Mouse (Mus musculus): Measurements from ENCODE around the gene Klf2.

DNA sequence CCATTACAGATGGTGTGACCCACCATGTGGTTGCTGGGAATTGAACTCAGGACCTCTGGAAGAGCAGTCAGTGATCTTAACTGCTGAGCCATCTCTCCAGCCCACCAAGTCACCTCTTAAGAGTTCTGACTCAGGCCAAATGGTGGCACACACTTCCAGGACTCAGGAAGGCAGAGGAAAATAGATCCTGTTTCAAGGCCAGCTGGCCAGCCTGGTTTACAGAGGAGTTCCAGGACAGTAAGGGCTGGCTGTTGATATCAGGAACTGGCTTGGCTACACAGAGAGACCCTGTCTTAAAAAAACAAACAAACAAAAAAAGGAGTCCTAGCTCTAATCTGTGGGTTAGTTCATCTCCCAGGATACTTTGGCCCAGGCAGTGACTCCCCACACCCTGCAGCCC lies 18.2 kb downstream of the Klf2 start:
- no peak for TF ChIP-seq POLR2A (IDR thresholded peaks at IDR 0.05; ENCODE audit: low read depth, low read length)
- no peak for TF ChIP-seq CTCF (conservative IDR thresholded peaks at IDR 0.05; ENCODE audit: insufficient read depth, insufficient read length, low read depth, low read length)

Data from kidney, adult 2 months (tissue).